Mouse (Mus musculus): ENCODE data around the gene Cntnap2.

Cntnap2 gene

GRCm38 (mm10) chr6:45945144-45945985 lies 886.2 kb downstream of the Cntnap2 start:
- no peak for DNase-seq

GRCm38 (mm10) chr6:45954773-45955172 lies 895.6 kb downstream of the Cntnap2 start:
- DNase-seq = no peak

- no peak for DNase-seq
Observed at GRCm38 (mm10) chr6:45964494-45964893, 905.3 kb downstream of the Cntnap2 start.

GRCm38 (mm10) chr6:45974471-45975154 lies 915.5 kb downstream of the Cntnap2 start:
- peak; percentile 37 for DNase-seq

DNA sequence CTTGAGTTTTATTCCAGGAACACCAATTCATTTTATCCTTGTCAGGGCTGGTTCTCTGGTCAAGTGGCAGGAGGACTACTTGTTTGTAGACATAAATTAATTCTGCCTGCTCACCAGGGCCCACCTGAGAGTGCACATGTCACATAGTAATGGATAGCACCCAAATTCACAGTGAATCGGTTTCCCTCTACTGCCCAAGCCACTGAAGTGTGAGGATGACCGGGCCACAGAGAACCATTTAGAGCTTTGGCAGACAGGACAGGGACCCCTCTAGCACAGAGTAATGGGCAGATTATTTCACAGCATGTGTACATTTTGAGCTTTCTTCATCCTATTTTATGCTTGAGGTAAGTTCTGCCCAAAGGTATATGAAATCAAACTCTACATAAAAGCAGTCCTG lies 920.0 kb downstream of the Cntnap2 start:
- no peak for DNase-seq

DNA sequence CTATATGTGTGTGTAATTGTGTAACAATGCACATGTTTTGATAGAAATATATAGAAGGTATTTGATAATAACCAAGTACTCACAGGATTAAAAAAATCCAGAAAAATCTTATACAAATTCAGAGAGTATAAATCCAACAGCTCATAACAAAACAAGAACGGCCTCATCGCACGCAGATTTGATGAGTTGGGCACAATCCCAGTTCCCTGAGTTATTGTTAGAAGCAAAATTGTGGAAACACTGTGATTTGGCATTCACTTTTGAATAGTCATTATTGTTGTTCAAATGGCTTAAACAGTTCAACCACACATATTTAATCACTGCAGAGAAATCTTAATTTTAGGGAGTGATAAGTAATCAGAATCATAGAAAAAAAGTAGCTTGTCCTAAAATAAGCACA lies 928.9 kb downstream of the Cntnap2 start:
- DNase-seq = no peak

GRCm38 (mm10) chr6:45991086-45991485 lies 931.9 kb downstream of the Cntnap2 start:
- DNase-seq = no peak

- no peak for DNase-seq
Observed at GRCm38 (mm10) chr6:46022515-46023143, 963.5 kb downstream of the Cntnap2 start.

DNA sequence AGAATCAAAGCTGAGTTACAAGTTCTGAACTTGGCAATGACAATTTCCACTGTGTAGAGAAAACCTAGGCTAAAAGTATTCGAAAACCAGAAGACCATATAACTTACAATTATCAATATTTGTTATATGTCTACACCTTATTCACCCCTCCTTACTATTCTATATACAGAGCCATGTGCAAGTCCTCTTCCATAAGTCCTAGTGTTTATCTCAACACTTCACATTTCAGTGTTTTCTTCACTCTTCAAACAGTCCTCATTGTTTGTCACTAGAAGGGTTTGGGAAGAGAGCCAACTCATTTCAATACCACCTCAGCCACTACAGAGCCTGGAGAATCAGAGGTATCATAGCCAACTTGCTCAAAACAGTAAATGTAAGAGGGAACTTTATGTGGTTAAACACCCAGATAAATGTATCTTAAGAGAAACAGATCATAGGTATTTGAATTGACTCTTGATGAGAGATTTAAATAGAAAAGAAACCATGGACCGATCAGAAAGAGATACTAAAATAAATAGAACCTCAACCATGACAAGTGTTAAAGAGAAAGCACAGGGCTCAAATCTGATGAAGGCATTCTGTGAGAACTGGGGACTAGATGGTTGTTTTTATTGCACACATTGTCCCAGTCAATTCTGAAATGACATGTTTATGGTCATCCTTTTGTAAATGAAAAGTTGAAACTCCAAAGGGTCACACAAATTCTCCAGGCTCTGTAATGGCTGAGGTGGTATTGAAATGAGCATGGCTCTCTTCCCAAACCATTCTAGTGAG lies 972.9 kb downstream of the Cntnap2 start:
- no peak for DNase-seq

DNA sequence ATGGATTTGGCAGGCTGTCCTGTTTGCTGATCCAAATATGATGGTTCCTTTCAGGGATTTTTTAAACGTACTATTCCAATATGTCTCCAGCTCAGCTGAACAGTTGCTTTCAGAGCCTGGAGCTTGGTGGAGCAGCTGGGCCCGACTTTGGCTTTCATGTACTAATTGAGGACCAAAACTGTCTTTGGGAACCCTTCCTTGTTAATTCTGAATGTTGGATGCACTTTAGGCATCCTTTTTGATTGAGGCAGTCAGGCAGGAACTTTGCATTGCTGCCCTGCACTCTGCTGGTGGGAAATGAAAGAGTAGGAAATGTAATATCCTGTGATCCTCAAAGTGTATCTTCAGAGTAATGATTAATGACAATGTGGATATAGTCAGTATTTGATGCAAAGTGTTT lies 974.0 kb downstream of the Cntnap2 start:
- DNase-seq = no peak

- DNase-seq = no peak
Observed at GRCm38 (mm10) chr6:46040671-46041070, 981.5 kb downstream of the Cntnap2 start.

DNA sequence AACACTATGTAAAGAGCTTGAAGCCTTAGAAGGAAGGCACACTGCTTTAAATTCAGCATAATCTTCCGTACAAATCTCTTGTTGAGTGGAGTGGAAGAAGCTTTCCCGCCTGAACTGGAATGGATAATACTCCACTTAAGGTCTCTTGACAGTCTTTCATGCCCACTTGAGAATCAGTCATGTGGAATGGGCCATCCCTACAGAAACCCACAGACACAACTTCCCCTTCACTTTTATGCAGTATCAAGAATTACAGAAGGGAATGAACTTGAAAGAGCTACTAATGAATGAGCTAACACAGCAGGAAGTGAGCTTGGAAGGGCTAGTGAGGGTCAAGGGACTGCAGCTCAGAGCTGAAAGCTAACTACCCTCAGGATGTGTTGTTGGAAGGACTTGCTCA lies 1021.1 kb downstream of the Cntnap2 start:
- DNase-seq = no peak

- no peak for DNase-seq
Observed at GRCm38 (mm10) chr6:46081432-46081831, 1022.3 kb downstream of the Cntnap2 start.

GRCm38 (mm10) chr6:46143189-46143841 lies 1084.2 kb downstream of the Cntnap2 start:
- no peak for DNase-seq

GRCm38 (mm10) chr6:46166837-46167236 lies 1107.7 kb downstream of the Cntnap2 start:
- DNase-seq = no peak

DNA sequence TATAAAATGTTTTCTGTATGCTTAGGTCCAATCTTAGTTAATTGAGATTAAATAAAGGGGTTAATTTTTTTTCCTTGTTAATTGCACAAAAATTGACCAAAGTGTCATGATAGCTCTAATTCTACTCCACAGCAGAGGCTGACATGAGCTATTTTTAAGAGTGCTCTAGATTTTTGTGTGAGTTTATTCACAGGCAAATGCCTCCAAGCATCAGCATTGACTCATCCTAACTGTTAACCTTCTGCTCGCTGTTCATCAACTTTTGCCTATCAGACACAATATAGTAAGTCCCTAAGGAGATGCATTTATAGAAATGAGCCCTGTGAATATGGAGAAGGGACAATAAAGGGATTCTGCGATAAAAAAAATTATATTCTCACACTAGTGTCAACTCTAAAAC lies 1138.1 kb downstream of the Cntnap2 start:
- no peak for DNase-seq

GRCm38 (mm10) chr6:46201828-46202227 lies 1142.7 kb downstream of the Cntnap2 start:
- DNase-seq = no peak

- no peak for DNase-seq
Observed at GRCm38 (mm10) chr6:46205531-46205930, 1146.4 kb downstream of the Cntnap2 start.

- DNase-seq = no peak
Observed at GRCm38 (mm10) chr6:46232889-46233288, 1173.7 kb downstream of the Cntnap2 start.

GRCm38 (mm10) chr6:46240349-46240748 lies 1181.2 kb downstream of the Cntnap2 start:
- DNase-seq = no peak

DNA sequence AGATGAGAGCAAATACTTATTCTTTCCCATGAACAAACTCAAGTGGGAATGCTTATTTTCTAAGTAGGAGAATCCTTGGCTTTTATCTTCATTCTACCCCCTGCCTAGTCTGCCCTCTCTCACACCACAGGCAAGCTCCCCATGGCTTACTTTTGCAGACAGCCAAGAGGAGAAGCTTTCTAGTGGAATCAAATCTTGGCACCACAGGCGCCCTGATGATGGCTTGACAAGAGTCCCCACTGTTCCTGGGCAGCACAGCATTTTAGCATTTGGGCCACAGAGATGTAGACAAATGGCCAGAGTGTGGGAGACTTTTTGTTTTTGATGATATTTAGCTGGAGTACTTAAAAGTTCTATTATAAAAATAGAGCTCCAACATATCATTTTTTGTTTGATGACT lies 1204.0 kb downstream of the Cntnap2 start:
- no peak for DNase-seq

GRCm38 (mm10) chr6:46346946-46347345 lies 1287.8 kb downstream of the Cntnap2 start:
- DNase-seq = no peak
